Mouse (Mus musculus) limb, embryonic 10.5 days (tissue): ENCODE measurements around the gene Slc16a6. TPM values are rescaled to one million over a fixed set of nuclear protein-coding genes. Genes with fewer than 3 reads are reported as not detected.

Source experiments
- DNase-seq: peaks from one replicate; pipeline ENCODE4 v3.0.0-alpha.2; 2017; ENCODE audit warnings: low spot score
- H3K27ac ChIP-seq: fragments of 300-500 bp; sonication (generic); 2 replicates; pipeline ENCODE4 v1.5.1; 2016; ENCODE audit warnings: mild to moderate bottlenecking
- H3K27me3 ChIP-seq: fragments of 300-500 bp; sonication (generic); 2 replicates; pipeline ENCODE4 v1.6.1; 2016; ENCODE audit warnings: low read depth, mild to moderate bottlenecking; ENCODE audit not compliant: poor library complexity, severe bottlenecking
- H3K36me3 ChIP-seq: fragments of 300-500 bp; sonication (generic); 2 replicates; pipeline ENCODE4 v1.6.1; 2016; ENCODE audit warnings: mild to moderate bottlenecking, moderate library complexity
- H3K4me1 ChIP-seq: fragments of 300-500 bp; sonication (generic); 2 replicates; pipeline ENCODE4 v1.6.1; 2016
- H3K4me3 ChIP-seq: fragments of 300-500 bp; sonication (generic); 2 replicates; pipeline ENCODE4 v1.5.1; 2016; ENCODE audit warnings: mild to moderate bottlenecking, moderate library complexity
- H3K9me3 ChIP-seq: fragments of 300-500 bp; sonication (generic); replicated peaks from 2 replicates; pipeline ENCODE4 v1.6.1; 2016; ENCODE audit warnings: mild to moderate bottlenecking
- WGBS: fragments of 180-500 bp; shearing (Covaris S2); methylation state at CpG from one replicate; pipeline ENCODE4 v1.1.7; 2016; 5-methylcytosine and 5-hydroxymethylcytosine counted together
- polyA plus RNA-seq: library from polyadenylated mRNA; unstranded; fragments of >200 nt; fragmentation: Nextera tagmentation; extraction: Ambion mirVana; gene quantifications from 2 replicates; pipeline ENCODE4 v1.2.1, GENCODE M21; 2016

Gene Slc16a6
- polyA plus RNA-seq, 1 experiment from 2014 or later, result 4.7 TPM

DNA sequence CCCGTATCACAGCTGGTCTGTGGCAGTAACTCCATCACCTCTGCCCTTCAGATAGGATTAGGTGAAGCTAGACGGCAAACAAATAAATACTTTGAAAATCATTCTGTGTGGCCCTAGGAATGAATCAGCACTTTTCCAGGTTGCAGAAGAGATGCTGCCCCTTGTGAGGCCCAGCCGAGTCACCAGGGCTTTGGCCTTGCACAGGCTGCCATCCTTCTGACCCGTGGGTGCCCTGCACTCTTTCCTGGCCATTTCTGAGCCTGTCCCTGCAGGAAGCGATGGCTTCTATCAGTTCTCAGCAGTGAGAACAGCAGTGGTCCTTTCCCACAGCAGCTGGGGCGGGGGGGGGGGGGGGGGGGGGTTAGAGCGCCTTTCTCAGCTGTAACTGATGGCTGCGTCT, 36.5 kb downstream of the Slc16a6 start:
- H3K27ac ChIP-seq, result no peak overlapping the region
- peaks cover 4% of the 10 kb centered on the region; the same call in 1 of the 2 replicates for H3K27me3 ChIP-seq
- no peak overlapping the region for H3K4me3 ChIP-seq
- peaks cover 21% of the 10 kb centered on the region for H3K4me1 ChIP-seq
- no peaks in the 10 kb centered on the region for H3K9me3 ChIP-seq
- WGBS, result 81% methylated on average over 7 of the region's 8 CpGs
- no peak for DNase-seq
- peaks cover 58% of the 10 kb centered on the region for H3K36me3 ChIP-seq

DNA sequence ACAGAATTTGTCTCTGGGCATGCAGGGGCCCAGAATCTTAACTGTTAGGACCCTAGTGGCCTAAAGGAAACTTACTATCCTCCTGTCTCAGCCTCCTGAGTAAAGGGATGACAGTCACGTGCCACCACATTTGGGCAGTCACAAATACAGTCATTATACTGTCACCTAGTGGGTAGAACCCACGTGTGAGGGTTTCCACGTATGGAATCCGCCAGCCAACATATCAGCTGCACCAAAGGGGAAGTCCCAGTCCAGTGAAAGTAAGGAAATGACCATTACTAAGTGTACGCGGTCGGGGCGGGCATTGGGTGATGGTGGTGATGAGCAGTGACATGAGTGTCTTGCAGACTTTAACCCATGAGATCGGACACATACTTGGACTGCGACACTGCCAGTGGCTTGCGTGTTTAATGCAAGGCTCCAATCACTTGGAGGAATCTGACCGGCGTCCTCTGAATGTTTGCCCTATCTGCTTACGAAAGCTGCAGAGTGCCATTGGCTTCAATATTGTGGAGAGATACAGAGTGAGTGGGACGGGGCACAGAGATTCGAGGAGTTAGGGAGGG, 39.1 kb downstream of the Slc16a6 start:
- Histone ChIP-seq H3K27me3 (no peaks in the 10 kb centered on the region), H3K36me3 (peaks cover 83% of the 10 kb centered on the region), H3K4me3 (no peak overlapping the region), H3K27ac (no peak overlapping the region), H3K9me3 (no peaks in the 10 kb centered on the region), H3K4me1 (peaks cover 6% of the 10 kb centered on the region)
- WGBS, result 96% methylated on average over 16 of the region's 16 CpGs
- no peak for DNase-seq

DNA sequence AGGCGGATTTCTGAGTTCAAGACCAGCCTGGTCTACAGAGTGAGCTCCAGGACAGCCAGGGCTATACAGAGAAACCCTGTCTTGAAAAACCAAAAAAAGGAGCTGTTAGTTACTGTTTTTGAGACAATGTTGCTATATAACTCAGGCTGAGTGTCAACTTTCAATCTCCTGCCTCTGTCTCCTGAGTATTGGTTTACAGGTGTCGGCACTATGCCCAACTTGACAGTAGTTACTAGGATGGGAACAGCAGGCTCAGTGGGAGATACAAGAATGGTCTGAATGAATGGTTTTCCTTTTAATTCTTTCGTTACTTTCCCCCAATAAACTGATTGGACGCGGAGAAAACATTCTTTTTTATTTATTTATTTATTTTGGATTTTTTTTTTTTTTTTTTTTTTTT, 46.0 kb downstream of the Slc16a6 start:
- peaks cover 39% of the 10 kb centered on the region for H3K36me3 ChIP-seq
- no peaks in the 10 kb centered on the region for H3K9me3 ChIP-seq
- no peak overlapping the region for H3K4me3 ChIP-seq
- H3K27me3 ChIP-seq, result no peaks in the 10 kb centered on the region
- no peak for DNase-seq
- 98% methylated on average over 5 of the region's 5 CpGs for WGBS
- H3K4me1 ChIP-seq, result peaks cover 16% of the 10 kb centered on the region
- no peak overlapping the region for H3K27ac ChIP-seq

DNA sequence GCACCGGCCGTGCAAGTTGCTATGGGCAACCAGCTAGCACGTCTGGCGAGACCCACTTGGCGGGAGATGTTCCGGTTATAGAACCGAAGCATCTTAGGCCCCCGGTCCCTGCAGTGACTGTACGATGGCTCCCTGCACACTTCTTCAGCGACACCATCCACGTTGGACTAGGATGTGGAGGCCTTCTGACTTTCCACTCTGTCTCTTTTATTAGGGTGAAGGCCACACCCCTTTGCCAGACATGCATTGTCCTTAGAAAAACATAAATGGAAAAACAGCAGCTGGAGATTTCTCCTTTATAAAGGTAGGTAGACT, 47.2 kb downstream of the Slc16a6 start:
- 0% methylated on average over 11 of the region's 11 CpGs for WGBS
- Histone ChIP-seq H3K27me3 (no peaks in the 10 kb centered on the region), H3K4me1 (peaks cover 15% of the 10 kb centered on the region), H3K36me3 (peaks cover 32% of the 10 kb centered on the region), H3K4me3 (peak overlapping the region; percentile 66), H3K27ac (peak overlapping the region; percentile 89), H3K9me3 (no peaks in the 10 kb centered on the region)
- DNase-seq, result no peak

DNA sequence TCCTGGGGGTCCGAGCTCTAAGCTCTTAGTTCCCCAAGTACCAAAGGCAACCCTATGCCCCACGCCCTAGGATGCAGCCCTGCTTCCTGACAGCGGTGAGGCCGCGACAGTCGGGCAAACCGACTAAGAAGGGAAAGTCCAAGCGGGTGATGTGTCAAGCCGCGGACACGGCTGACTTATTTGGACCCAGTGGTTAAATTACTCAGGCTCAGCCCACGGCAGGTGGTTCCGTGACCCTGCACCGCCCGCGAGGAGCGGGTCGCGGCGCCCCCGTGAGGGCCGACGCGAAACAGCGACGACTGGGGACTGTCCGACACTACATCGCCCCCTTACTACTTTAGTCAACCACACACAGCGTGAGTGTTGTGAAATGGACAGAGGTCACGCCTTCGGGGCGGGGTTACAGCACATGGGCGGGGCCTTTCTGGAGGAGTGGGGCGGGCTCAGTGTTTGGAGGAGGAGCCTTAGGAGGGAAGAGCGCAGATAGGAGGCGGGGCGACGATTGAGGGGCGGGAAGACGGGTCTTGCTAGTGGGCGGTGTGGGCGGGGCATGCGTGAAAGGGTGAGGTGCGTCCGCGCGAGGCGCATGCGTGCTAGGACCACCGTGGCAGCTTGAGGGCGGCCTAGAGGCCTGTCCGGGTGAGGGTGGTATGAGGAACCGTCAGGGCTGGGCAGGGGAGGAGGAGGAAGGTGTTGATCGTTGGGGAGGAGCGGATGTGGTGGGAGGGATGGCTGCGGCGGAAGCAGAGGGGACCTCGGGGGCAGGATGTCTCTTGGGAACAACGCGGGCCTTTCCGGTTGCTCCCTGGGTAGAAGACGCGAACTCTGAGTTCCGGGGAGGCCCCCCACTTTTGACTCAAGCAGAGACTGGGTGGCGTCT, 47.8 kb downstream of the Slc16a6 start, which contains the start of gene Amz2:
Gene Amz2, plus strand, starts transcription at position 555 of the 880 bp plus-strand sequence.
- DNase-seq, result peak; percentile 100

DNA sequence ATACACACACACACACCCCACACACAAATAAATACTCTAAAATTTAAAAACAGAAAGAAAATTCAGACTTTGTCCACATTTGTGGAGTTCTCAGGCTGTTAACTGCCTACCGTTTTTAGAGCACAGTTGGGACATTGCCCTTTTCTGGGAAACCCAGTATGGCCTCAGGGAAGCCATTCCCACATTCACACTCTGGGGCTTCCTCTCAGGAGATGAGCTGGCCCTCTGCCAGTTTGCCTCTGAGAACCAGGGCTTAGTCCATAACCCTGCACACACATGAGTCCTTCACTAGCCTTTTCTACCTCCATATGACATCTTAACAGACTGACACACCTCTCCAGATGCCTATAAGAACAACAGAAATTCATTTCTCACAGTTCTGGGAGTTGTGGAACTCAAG, 50.1 kb downstream of the Slc16a6 start:
- Histone ChIP-seq H3K9me3 (no peaks in the 10 kb centered on the region), H3K27me3 (no peaks in the 10 kb centered on the region; the same call in 1 of the 2 replicates), H3K4me1 (peaks cover 15% of the 10 kb centered on the region), H3K27ac (no peak overlapping the region), H3K4me3 (no peak overlapping the region), H3K36me3 (peaks cover 2% of the 10 kb centered on the region)
- no peak for DNase-seq
- 78% methylated on average over 1 of the region's 1 CpGs for WGBS

More for the DNA sequence above, 47.8 kb downstream of the Slc16a6 start, which contains the start of gene Amz2:
- Histone ChIP-seq H3K9me3 (no peaks in the 10 kb centered on the region), H3K4me3 (peak within 1 kb of the TSS; percentile 66), H3K27ac (peak within 1 kb of the TSS; percentile 89), H3K36me3 (peaks cover 26% of the 10 kb centered on the region), H3K4me1 (peaks cover 15% of the 10 kb centered on the region), H3K27me3 (no peaks in the 10 kb centered on the region)
- under 1% methylated on average over 65 of the region's 65 CpGs for WGBS

DNA sequence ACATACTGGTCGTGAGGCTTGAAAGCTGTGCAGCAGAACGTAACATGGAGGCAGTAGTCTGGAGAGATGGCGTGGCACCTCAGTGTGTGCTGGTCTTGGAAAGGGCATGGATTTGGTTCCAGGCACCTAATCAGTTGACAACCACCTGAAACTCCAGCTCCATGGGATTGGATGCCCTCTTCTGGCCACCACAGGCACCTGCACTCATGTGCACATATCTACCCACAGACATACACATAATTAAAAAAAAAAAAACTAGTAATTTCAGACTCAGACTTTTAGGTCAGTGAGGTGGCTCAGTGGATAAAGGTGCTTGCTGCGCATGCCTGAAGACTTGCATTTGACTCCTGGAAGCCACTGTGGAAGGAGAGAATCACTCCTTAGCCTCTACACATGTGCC, 51.1 kb downstream of the Slc16a6 start:
- no peak for DNase-seq
- Histone ChIP-seq H3K9me3 (no peaks in the 10 kb centered on the region), H3K4me3 (no peak overlapping the region), H3K36me3 (no peaks in the 10 kb centered on the region), H3K27ac (no peak overlapping the region), H3K27me3 (no peaks in the 10 kb centered on the region; the same call in 1 of the 2 replicates), H3K4me1 (peaks cover 15% of the 10 kb centered on the region)
- WGBS, result 99% methylated on average over 4 of the region's 4 CpGs

DNA sequence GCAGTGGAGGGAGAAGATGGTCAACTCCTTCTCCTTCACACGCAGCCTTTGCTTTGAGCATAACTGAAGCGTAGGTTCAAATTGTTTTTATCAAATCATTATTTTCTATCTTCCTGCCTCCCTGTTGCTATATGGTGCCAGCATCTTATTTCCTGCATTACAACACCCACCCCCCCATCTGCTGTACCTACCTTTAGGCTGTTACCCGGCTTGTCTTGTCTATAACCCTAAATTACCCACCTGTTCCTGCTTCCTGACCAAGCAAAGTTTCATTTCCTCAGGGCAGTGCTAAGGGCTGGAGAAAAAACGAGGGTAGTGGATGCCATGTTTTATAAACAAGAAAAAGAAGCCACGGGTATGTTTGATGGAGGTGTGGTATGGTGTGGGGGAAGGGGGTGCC, 52.2 kb downstream of the Slc16a6 start:
- no peak overlapping the region for H3K27ac ChIP-seq
- DNase-seq, result no peak
- WGBS, result 85% methylated on average over 5 of the region's 5 CpGs
- no peaks in the 10 kb centered on the region; the same call in 1 of the 2 replicates for H3K27me3 ChIP-seq
- peaks cover 7% of the 10 kb centered on the region for H3K4me1 ChIP-seq
- H3K4me3 ChIP-seq, result no peak overlapping the region
- H3K36me3 ChIP-seq, result no peaks in the 10 kb centered on the region
- H3K9me3 ChIP-seq, result no peaks in the 10 kb centered on the region

DNA sequence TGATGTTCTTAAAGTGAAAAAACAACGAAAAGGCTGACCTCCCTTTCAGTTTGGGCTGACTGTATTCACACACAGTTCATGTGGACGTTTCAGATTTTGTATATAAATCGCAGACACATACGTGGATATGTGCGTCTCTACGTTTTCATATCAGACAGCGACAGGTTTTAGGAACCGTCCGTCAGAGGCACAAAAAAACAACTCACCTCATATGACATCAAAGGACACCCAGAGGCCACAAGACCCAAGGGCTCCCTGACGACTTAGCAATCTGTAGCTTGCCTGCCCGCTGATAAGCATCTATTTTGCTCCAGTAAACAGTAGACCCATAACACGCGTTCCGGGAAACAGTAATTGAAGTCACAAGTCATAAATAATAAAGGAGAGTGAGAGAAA, 52.8 kb downstream of the Slc16a6 start:
- Histone ChIP-seq H3K36me3 (no peaks in the 10 kb centered on the region), H3K4me3 (no peak overlapping the region), H3K9me3 (no peaks in the 10 kb centered on the region), H3K4me1 (peaks cover 5% of the 10 kb centered on the region), H3K27me3 (no peaks in the 10 kb centered on the region; the same call in 1 of the 2 replicates), H3K27ac (no peak overlapping the region)
- 85% methylated on average over 14 of the region's 14 CpGs for WGBS
- DNase-seq, result no peak

DNA sequence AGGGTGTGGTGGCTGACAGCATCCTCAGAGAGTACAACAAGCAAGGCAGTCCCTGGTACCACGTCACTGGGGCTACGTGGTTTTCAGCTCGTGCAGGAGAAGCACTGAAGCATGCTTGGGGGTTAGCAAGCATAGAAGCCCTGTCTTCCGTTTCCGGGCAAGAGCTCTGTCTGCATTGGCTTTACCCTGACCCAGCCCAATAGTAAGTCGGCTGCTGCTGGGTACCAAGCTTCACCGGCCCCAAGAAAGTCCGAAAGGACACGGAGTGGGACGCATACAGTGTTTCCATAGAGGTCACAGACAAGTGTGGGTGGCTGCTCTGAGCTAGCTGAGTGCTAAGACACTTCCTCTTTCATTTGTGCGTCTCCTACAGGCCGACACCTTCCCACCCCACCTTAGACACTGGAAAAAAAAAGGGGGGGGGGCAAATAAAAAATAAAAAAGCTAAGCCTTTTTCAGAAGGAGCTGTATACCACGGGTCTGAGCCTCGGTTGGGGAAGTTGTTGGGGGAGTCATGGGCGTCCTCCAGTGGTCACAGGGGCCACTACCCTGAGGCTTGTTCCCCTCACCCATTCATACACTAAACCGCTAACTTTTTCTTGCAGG, 53.3 kb downstream of the Slc16a6 start:
- Histone ChIP-seq H3K9me3 (no peaks in the 10 kb centered on the region), H3K27ac (no peak overlapping the region), H3K27me3 (no peaks in the 10 kb centered on the region; the same call in 1 of the 2 replicates), H3K4me1 (no peaks in the 10 kb centered on the region; the same call in 1 of the 2 replicates), H3K36me3 (no peaks in the 10 kb centered on the region), H3K4me3 (no peak overlapping the region)
- DNase-seq, result no peak
- 60% methylated on average over 16 of the region's 16 CpGs for WGBS

DNA sequence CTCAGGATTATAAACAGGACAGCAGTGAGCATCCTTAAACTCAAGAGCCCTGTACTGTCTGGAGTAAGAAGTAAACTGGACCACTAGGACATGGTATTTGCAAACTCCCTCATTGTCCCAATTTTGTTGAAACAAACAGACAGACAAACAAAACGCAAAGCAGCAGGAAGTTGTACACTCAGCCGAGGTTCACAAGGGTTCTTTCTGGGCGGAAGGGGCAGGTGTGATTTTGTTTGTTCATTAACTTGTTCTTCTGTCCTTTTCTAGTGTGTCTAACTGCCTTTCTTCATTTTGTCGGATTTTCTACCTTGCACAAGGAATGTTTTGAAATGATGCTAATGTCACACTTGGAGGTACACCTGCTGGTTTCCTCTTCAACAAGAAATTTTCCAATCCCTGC, 53.9 kb downstream of the Slc16a6 start:
- H3K9me3 ChIP-seq, result no peaks in the 10 kb centered on the region
- no peak overlapping the region for H3K4me3 ChIP-seq
- no peaks in the 10 kb centered on the region; the same call in 1 of the 2 replicates for H3K4me1 ChIP-seq
- WGBS, result 67% methylated on average over 4 of the region's 4 CpGs
- no peaks in the 10 kb centered on the region for H3K36me3 ChIP-seq
- H3K27me3 ChIP-seq, result no peaks in the 10 kb centered on the region; the same call in 1 of the 2 replicates
- H3K27ac ChIP-seq, result no peak overlapping the region
- DNase-seq, result no peak

DNA sequence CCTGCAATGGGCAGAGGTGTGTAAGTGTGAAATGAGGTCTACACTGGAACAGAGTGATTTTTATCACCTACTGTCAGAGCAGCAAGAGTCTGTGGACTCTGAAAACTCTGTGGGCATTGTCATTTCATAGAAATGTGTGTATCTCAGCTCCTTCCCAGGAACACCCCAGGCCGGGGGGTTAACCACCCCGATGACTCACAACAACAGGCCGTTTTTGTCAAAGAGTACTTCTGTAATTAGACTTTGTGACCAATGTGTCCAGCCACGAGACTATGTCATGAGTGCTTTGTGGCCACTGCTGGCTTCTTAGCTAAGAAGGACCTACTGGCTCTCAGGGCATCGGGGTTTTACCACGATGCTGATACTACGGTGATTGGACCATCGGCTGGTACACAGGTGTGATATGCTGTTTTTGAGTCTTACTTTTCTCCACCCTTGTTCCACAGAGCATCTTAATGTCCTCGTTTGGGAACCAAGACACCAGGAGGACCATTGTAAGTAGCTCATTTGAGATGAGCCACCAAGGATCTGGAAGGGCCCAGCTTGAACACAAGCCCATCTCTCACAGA, 55.8 kb downstream of the Slc16a6 start:
- H3K36me3 ChIP-seq, result no peaks in the 10 kb centered on the region
- 89% methylated on average over 9 of the region's 9 CpGs for WGBS

More for the DNA sequence above, 55.8 kb downstream of the Slc16a6 start:
- DNase-seq, result no peak
- no peak overlapping the region for H3K27ac ChIP-seq
- no peaks in the 10 kb centered on the region; the same call in 1 of the 2 replicates for H3K27me3 ChIP-seq
- no peaks in the 10 kb centered on the region; the same call in 1 of the 2 replicates for H3K4me1 ChIP-seq
- H3K4me3 ChIP-seq, result no peak overlapping the region
- H3K9me3 ChIP-seq, result no peaks in the 10 kb centered on the region
